Mouse (Mus musculus) G1E (cell line): ENCODE measurements around the gene Grhl3. TPM values are rescaled to one million over a fixed set of nuclear protein-coding genes. Genes with fewer than 3 reads are reported as not detected.

Source experiments
- ATAC-seq: 2 replicates; pipeline ENCODE4 v1.8.0; 2016; ENCODE audit warnings: mild to moderate bottlenecking; ENCODE audit not compliant: insufficient number of reproducible peaks, poor library complexity, low FRiP score, severe bottlenecking; ENCODE audit errors: extremely low read depth
- DNase-seq: peaks from one replicate; pipeline ENCODE4 v3.0.0; 2012; ENCODE audit warnings: low spot score
- H3K27me3 ChIP-seq: 2 replicates; pipeline ENCODE4 v1.6.1; 2012; ENCODE audit warnings: mild to moderate bottlenecking, low read length, inconsistent platforms; ENCODE audit not compliant: insufficient read depth
- H3K36me3 ChIP-seq: replicated peaks from 2 replicates; pipeline ENCODE3; 2012; ENCODE audit warnings: mild to moderate bottlenecking, inconsistent platforms
- H3K4me1 ChIP-seq: 2 replicates; pipeline ENCODE4 v1.6.1; 2012; ENCODE audit warnings: low read depth, low read length, inconsistent platforms, mixed read lengths; ENCODE audit not compliant: insufficient read depth
- H3K4me3 ChIP-seq: 2 replicates; pipeline ENCODE4 v1.5.1; 2012; ENCODE audit warnings: low read depth, mild to moderate bottlenecking, inconsistent platforms, low read length, moderate library complexity, mixed read lengths
- H3K9me3 ChIP-seq: replicated peaks from 2 replicates; pipeline ENCODE4 v1.6.1; 2012; ENCODE audit warnings: inconsistent platforms
- CTCF ChIP-seq: IDR thresholded peaks from 2 replicates; pipeline ENCODE4 v1.5.1; 2012; ENCODE audit warnings: low read depth, low read length, inconsistent platforms, mixed read lengths
- GATA1 ChIP-seq: IDR thresholded peaks from 2 replicates; pipeline ENCODE4 v1.6.1; 2012; ENCODE audit warnings: borderline replicate concordance, low read length, inconsistent platforms, mixed read lengths
- GATA2 ChIP-seq: IDR thresholded peaks from 2 replicates; pipeline ENCODE4 v1.6.1; 2012; ENCODE audit warnings: low read depth, low read length, inconsistent platforms, borderline replicate concordance
- POLR2AphosphoS5 ChIP-seq: IDR thresholded peaks from 2 replicates; pipeline ENCODE4 v1.6.1; 2012; ENCODE audit warnings: low read depth, low read length, inconsistent platforms; ENCODE audit not compliant: insufficient replicate concordance
- TAL1 ChIP-seq: conservative IDR thresholded peaks from 2 replicates; pipeline ENCODE4 v1.6.1; 2012; ENCODE audit warnings: low read depth, low read length, inconsistent platforms, mixed read lengths
- polyA plus RNA-seq: library from polyadenylated mRNA; stranded (reverse); fragments of >175 nt; gene quantifications from 2 replicates; pipeline ENCODE4 v1.2.3, GENCODE M21; 2012
- total RNA-seq, 2 experiments: library from RNA; stranded (forward) in 1 of 2; stranded (reverse) in 1 of 2; fragments of 200-1000 nt in 1 of 2; fragments of >200 nt in 1 of 2; fragmentation: Nextera tagmentation in 1 of 2; gene quantifications; 2 replicates each; pipeline ENCODE4 v1.2.3; 2014 to 2017

Grhl3 gene
- total and polyA plus RNA-seq, 3 experiments: not detected

DNA sequence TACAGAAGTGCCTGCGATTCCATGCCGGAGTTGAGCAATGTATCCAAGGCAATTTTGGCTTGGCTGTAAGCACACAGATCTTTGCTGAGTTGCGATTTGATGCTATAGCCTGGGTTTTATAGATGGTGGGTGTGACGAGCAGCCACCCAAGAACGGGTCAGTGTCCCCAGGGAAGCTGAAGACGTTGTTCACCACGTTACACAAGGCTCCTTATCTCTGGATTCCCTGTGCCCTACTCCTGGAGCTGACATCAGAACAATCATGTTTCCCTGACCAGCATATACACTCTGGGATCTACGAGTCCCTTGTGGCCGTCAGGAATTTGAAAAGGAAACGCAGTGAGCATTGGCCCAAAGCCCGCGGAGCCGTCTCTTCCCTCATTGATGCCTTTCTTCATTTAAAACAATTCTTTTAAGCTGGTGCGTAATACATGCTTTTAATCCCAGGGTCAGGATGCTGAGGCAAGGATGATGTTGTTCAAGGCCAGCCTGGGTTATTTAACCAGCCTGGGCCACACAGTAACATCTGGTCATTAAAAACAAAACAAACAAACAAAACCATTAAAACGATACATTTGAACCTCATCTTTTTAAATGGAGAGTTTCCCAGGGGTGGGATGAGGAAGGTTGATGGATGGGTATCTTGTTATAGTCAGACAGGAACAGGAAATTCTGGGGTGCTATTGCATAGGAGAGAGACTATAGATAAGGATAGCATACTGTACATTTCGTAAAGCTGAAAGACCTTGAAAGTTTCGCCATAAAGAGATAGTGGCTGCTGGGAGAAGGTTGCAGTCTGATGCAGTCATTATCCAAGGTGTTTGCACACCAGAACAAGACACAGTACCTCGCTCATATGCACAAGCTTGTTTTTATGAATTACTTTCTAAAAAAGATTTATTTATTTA lies 34.8 kb upstream of the Grhl3 start:
- DNase-seq (no peak), ATAC-seq (no peak)
- Histone ChIP-seq H3K4me3 (no peak overlapping the region), H3K4me1 (no peaks in the 10 kb centered on the region), H3K36me3 (no peaks in the 10 kb centered on the region), H3K27me3 (0 out of 2 replicates have a peak, but pooled peaks cover 6% of the 10 kb centered on the region), H3K9me3 (peaks cover 13% of the 10 kb centered on the region)
- no peak for TF ChIP-seq POLR2AphosphoS5
- no peak for TF ChIP-seq GATA1
- TF ChIP-seq GATA2: no peak
- no peak for TF ChIP-seq CTCF
- TF ChIP-seq TAL1: no peak

DNA sequence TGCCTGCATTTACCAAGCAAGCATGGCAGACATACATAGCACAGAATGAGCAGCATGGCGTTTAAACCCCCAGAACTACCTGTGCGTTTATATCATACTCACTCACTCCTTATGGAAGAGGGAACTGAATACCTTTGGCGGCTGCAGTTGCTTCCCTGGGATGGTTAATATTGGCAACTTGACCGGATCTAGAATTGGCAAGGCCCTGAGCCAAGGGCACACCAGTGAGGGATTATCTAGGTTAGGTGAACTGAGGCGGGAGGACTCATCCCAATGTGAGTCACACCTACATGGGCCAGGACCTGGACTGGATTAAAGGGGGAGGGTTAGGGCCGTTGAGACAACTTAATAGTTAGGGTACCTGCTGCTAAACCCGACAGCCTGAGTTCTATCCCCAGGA lies 32.8 kb upstream of the Grhl3 start:
- H3K4me3 ChIP-seq: no peak overlapping the region
- no peak for DNase-seq
- H3K36me3 ChIP-seq: no peaks in the 10 kb centered on the region
- H3K4me1 ChIP-seq: no peaks in the 10 kb centered on the region
- H3K9me3 ChIP-seq: peaks cover 8% of the 10 kb centered on the region
- no peak for ATAC-seq
- H3K27me3 ChIP-seq: 0 out of 2 replicates have a peak, but pooled peaks cover 6% of the 10 kb centered on the region
- TF ChIP-seq GATA2 (no peak), GATA1 (no peak), CTCF (no peak)

DNA sequence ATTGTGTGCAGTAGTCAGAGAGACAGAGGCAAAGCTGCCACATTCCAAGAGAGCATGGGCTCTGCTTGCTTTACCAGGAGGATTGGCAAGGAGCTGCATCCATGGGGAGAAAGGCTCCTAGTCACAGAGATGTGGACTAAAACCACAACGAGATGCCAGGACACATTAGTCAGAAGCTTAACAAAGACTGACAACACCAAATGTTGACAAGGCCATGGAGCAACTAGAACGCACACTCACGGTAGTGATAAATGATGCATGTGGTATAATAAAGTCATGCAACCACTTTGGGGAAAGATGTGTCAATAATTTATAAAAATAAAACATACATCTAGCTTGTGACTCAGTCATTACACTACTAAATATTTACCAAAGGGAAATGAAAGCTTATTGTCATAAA lies 28.1 kb upstream of the Grhl3 start:
- no peak for ATAC-seq
- no peak for TF ChIP-seq TAL1
- no peak for TF ChIP-seq GATA1
- TF ChIP-seq POLR2AphosphoS5: no peak
- no peak for TF ChIP-seq CTCF
- TF ChIP-seq GATA2: no peak

DNA sequence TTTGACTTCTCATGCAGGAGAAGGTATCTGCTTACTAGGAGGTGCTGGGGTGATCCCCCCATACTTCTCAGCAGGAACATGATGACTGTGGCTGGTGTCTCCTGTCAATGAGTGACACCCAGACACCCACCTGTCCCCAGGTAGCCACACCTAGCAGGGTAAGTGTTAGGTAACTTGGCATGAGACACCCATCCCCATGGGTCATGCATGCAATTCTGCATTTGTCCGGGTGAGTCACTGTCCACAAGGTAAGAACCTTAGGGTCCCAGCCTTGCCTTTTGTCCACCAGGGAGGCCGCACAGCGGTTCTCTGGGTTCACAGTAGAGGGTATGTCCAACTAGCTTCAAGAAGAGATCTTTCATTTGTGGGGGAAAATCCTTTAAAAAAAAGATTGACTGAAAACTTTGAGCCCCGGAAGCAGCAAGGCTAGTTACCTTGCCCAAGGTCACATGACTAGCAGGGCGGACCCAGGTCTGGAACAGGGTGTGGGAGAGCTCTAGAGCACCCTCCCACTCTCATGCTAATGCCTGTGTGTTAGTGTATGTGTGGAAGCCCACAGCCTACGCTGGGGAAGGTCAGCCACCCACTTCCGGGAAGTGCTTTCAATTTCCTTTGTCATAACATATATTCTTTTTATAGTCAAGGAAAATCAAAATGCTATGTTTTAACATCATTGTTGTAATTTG lies 26.2 kb upstream of the Grhl3 start:
- Histone ChIP-seq H3K4me1 (no peaks in the 10 kb centered on the region), H3K36me3 (no peaks in the 10 kb centered on the region), H3K9me3 (no peaks in the 10 kb centered on the region), H3K27me3 (no peaks in the 10 kb centered on the region), H3K4me3 (no peak overlapping the region)
- TF ChIP-seq TAL1: no peak
- no peak for TF ChIP-seq GATA2
- TF ChIP-seq GATA1: no peak
- no peak for TF ChIP-seq POLR2AphosphoS5
- TF ChIP-seq CTCF: no peak
- no peak for ATAC-seq
- no peak for DNase-seq

More for the DNA sequence above, 28.1 kb upstream of the Grhl3 start:
- Histone ChIP-seq H3K27me3 (no peaks in the 10 kb centered on the region), H3K9me3 (no peaks in the 10 kb centered on the region), H3K4me3 (no peak overlapping the region), H3K36me3 (no peaks in the 10 kb centered on the region), H3K4me1 (no peaks in the 10 kb centered on the region)
- no peak for DNase-seq

DNA sequence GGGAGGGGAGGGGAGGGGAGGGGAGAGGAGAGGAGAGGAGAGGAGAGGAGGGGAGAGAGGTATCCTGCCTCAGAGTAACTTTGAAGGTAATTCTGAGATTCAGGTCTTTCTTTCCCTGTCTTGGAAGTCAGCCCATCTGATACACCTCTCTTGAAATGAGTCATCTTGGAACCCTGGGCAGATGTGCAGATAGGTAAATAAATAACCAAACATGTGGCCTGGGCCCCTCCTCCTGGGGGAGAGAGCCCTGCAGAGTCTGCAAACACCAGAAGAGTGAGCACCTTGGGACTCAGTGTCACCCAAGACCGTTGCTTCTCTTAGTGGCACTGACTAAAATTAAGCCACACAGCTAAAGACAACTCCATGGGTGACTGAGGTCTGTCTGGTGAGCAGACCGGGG lies 25.6 kb upstream of the Grhl3 start:
- TF ChIP-seq GATA1 (no peak), TAL1 (no peak), POLR2AphosphoS5 (no peak), GATA2 (no peak)
- Histone ChIP-seq H3K4me3 (no peak overlapping the region), H3K4me1 (no peaks in the 10 kb centered on the region), H3K27me3 (no peaks in the 10 kb centered on the region), H3K36me3 (no peaks in the 10 kb centered on the region), H3K9me3 (no peaks in the 10 kb centered on the region)
- ATAC-seq (no peak), DNase-seq (no peak)

- H3K4me3 ChIP-seq: no peak overlapping the region
- H3K4me1 ChIP-seq: no peaks in the 10 kb centered on the region
- H3K9me3 ChIP-seq: no peaks in the 10 kb centered on the region
- H3K27me3 ChIP-seq: 0 out of 2 replicates have a peak, but pooled peaks cover 2% of the 10 kb centered on the region
- no peaks in the 10 kb centered on the region for H3K36me3 ChIP-seq
- no peak for DNase-seq
- TF ChIP-seq GATA2 (no peak), GATA1 (no peak), TAL1 (no peak), CTCF (no peak), POLR2AphosphoS5 (no peak)
- ATAC-seq: no peak
Observed at GRCm38 (mm10) chr4:135597571-135597970, 24.1 kb upstream of the Grhl3 start.

- Histone ChIP-seq H3K36me3 (no peaks in the 10 kb centered on the region), H3K4me1 (no peaks in the 10 kb centered on the region), H3K9me3 (no peaks in the 10 kb centered on the region), H3K4me3 (no peak overlapping the region), H3K27me3 (0 out of 2 replicates have a peak, but pooled peaks cover 2% of the 10 kb centered on the region)
- DNase-seq (no peak), ATAC-seq (no peak)
- TF ChIP-seq CTCF (no peak), GATA2 (no peak)
Observed at GRCm38 (mm10) chr4:135595943-135596342, 22.5 kb upstream of the Grhl3 start.
